Mouse (Mus musculus) stomach, embryonic 15.5 days (tissue): Measurements from ENCODE around the gene Psmc3ip. TPM values are rescaled to one million over a fixed set of nuclear protein-coding genes. Genes with fewer than 3 reads are reported as not detected.
A peak's percentile ranks its signal among the peaks of the same experiment; 100 is the strongest.

Experiments used
- ATAC-seq: fragments of 200-750 bp; cut with Nextera tagmentation; 2 replicates; pipeline ENCODE4 v1.8.0; 2017; ENCODE audit warnings: low read depth, moderate number of reproducible peaks, moderate TSS enrichment; ENCODE audit not compliant: insufficient read depth, low FRiP score
- H3K27ac ChIP-seq: fragments of 300-500 bp; sonication (generic); 2 replicates; pipeline ENCODE4 v1.5.1; 2015; ENCODE audit warnings: mild to moderate bottlenecking, inconsistent platforms
- H3K27me3 ChIP-seq: fragments of 300-500 bp; sonication (generic); replicated peaks from 2 replicates; pipeline ENCODE4 v1.6.1; 2015; ENCODE audit warnings: inconsistent platforms
- H3K36me3 ChIP-seq: fragments of 300-500 bp; sonication (generic); 2 replicates; pipeline ENCODE4 v1.6.1; 2015; ENCODE audit warnings: inconsistent platforms
- H3K4me1 ChIP-seq: fragments of 300-500 bp; sonication (generic); 2 replicates; pipeline ENCODE4 v1.6.1; 2015; ENCODE audit warnings: inconsistent platforms
- H3K4me2 ChIP-seq: fragments of 300-500 bp; sonication (generic); 2 replicates; pipeline ENCODE4 v1.6.1; 2015; ENCODE audit warnings: mild to moderate bottlenecking, inconsistent platforms
- H3K4me3 ChIP-seq: fragments of 300-500 bp; sonication (generic); replicated peaks from 2 replicates; pipeline ENCODE4 v1.5.1; 2015; ENCODE audit warnings: inconsistent platforms
- H3K9ac ChIP-seq: fragments of 300-500 bp; sonication (generic); 2 replicates; pipeline ENCODE4 v1.6.1; 2015; ENCODE audit warnings: inconsistent platforms
- H3K9me3 ChIP-seq: fragments of 300-500 bp; sonication (generic); 2 replicates; pipeline ENCODE4 v1.6.1; 2016; ENCODE audit warnings: inconsistent platforms
- WGBS: fragments of 180-500 bp; shearing (Covaris S2); methylation state at CpG from one replicate; pipeline ENCODE4 v1.1.7; 2015; 5-methylcytosine and 5-hydroxymethylcytosine counted together
- polyA plus RNA-seq: library from polyadenylated mRNA; unstranded; fragments of >200 nt; fragmentation: Nextera tagmentation; extraction: Ambion mirVana; gene quantifications from 2 replicates; pipeline ENCODE4 v1.2.1, GENCODE M21; 2015

The Psmc3ip gene
- polyA plus RNA-seq, 1 experiment from 2014 or later = 26.9 TPM

GRCm38 (mm10) chr11:101112186-101112585 is 16.9 kb upstream of the Psmc3ip start:
- no peaks in the 10 kb centered on the region for H3K4me1 ChIP-seq
- 96% methylated on average over 3 of the region's 3 CpGs for WGBS
- H3K36me3 ChIP-seq = 0 out of 2 replicates have a peak, but pooled peaks cover 3% of the 10 kb centered on the region
- no peaks in the 10 kb centered on the region for H3K27me3 ChIP-seq
- no peak overlapping the region for H3K4me2 ChIP-seq
- no peak overlapping the region for H3K9ac ChIP-seq
- no peak overlapping the region for H3K27ac ChIP-seq
- H3K4me3 ChIP-seq = no peak overlapping the region
- H3K9me3 ChIP-seq = no peaks in the 10 kb centered on the region
- ATAC-seq = no peak

- Histone ChIP-seq H3K36me3 (0 out of 2 replicates have a peak, but pooled peaks cover 3% of the 10 kb centered on the region), H3K9me3 (no peaks in the 10 kb centered on the region), H3K4me3 (no peak overlapping the region), H3K27ac (no peak overlapping the region), H3K9ac (no peak overlapping the region), H3K27me3 (no peaks in the 10 kb centered on the region), H3K4me1 (no peaks in the 10 kb centered on the region), H3K4me2 (no peak overlapping the region)
- WGBS = 77% methylated on average over 4 of the region's 4 CpGs
- ATAC-seq = no peak
Measured at GRCm38 (mm10) chr11:101111178-101111577, 15.9 kb upstream of the Psmc3ip start.

GRCm38 (mm10) chr11:101110708-101111107 is 15.5 kb upstream of the Psmc3ip start:
- H3K9ac ChIP-seq = no peak overlapping the region
- no peak overlapping the region for H3K4me2 ChIP-seq
- WGBS = 50% methylated on average over 5 of the region's 5 CpGs
- H3K4me1 ChIP-seq = no peaks in the 10 kb centered on the region
- ATAC-seq = no peak
- H3K4me3 ChIP-seq = no peak overlapping the region
- H3K27ac ChIP-seq = no peak overlapping the region
- H3K27me3 ChIP-seq = no peaks in the 10 kb centered on the region
- 0 out of 2 replicates have a peak, but pooled peaks cover 3% of the 10 kb centered on the region for H3K36me3 ChIP-seq
- H3K9me3 ChIP-seq = no peaks in the 10 kb centered on the region

GRCm38 (mm10) chr11:101109351-101109750 is 14.1 kb upstream of the Psmc3ip start:
- H3K4me3 ChIP-seq = no peak overlapping the region
- no peak overlapping the region for H3K27ac ChIP-seq
- no peaks in the 10 kb centered on the region for H3K9me3 ChIP-seq
- H3K36me3 ChIP-seq = peaks cover 3% of the 10 kb centered on the region; the same call in 1 of the 2 replicates
- H3K4me2 ChIP-seq = no peak overlapping the region
- ATAC-seq = no peak
- 82% methylated on average over 4 of the region's 4 CpGs for WGBS
- no peaks in the 10 kb centered on the region for H3K27me3 ChIP-seq
- no peaks in the 10 kb centered on the region for H3K4me1 ChIP-seq
- no peak overlapping the region for H3K9ac ChIP-seq

GRCm38 (mm10) chr11:101103011-101103410 is 7.8 kb upstream of the Psmc3ip start:
- Histone ChIP-seq H3K9me3 (no peaks in the 10 kb centered on the region), H3K4me3 (no peak overlapping the region), H3K27ac (peak overlapping the region; percentile 73), H3K9ac (no peak overlapping the region), H3K4me1 (no peaks in the 10 kb centered on the region; the same call in 1 of the 2 replicates), H3K4me2 (no peak overlapping the region), H3K36me3 (peaks cover 40% of the 10 kb centered on the region), H3K27me3 (no peaks in the 10 kb centered on the region)
- WGBS = 81% methylated on average over 5 of the region's 5 CpGs
- ATAC-seq = no peak

- Histone ChIP-seq H3K4me3 (no peak overlapping the region), H3K9ac (no peak overlapping the region), H3K27ac (no peak overlapping the region), H3K36me3 (peaks cover 56% of the 10 kb centered on the region), H3K9me3 (no peaks in the 10 kb centered on the region), H3K4me1 (peaks cover 8% of the 10 kb centered on the region), H3K4me2 (no peak overlapping the region), H3K27me3 (no peaks in the 10 kb centered on the region)
- no peak for ATAC-seq
- 81% methylated on average over 8 of the region's 8 CpGs for WGBS
Measured at GRCm38 (mm10) chr11:101098231-101098630, 3.0 kb upstream of the Psmc3ip start.

GRCm38 (mm10) chr11:101094930-101095313 is 314 bp downstream of the Psmc3ip start:
- under 1% methylated on average over 18 of the region's 18 CpGs for WGBS
- no peaks in the 10 kb centered on the region for H3K9me3 ChIP-seq
- peaks cover 8% of the 10 kb centered on the region for H3K4me1 ChIP-seq
- peaks cover 58% of the 10 kb centered on the region for H3K36me3 ChIP-seq
- peak overlapping the region; percentile 50; the same call in 1 of the 2 replicates for H3K9ac ChIP-seq
- peak overlapping the region; percentile 83 for H3K4me3 ChIP-seq
- H3K27ac ChIP-seq = peak overlapping the region; percentile 57; the same call in 1 of the 2 replicates
- no peak for ATAC-seq
- H3K4me2 ChIP-seq = peak overlapping the region; percentile 96
- H3K27me3 ChIP-seq = no peaks in the 10 kb centered on the region

- Histone ChIP-seq H3K27me3 (no peaks in the 10 kb centered on the region), H3K9me3 (no peaks in the 10 kb centered on the region), H3K9ac (no peak overlapping the region), H3K4me2 (no peak overlapping the region), H3K36me3 (peaks cover 32% of the 10 kb centered on the region), H3K4me3 (no peak overlapping the region), H3K27ac (no peak overlapping the region), H3K4me1 (peaks cover 34% of the 10 kb centered on the region)
- 83% methylated on average over 1 of the region's 1 CpGs for WGBS
- no peak for ATAC-seq
Measured at GRCm38 (mm10) chr11:101089931-101090330, 5.3 kb downstream of the Psmc3ip start.

GRCm38 (mm10) chr11:101087682-101088055 is 7.6 kb downstream of the Psmc3ip start:
- H3K27ac ChIP-seq = peak overlapping the region; percentile 87
- WGBS = 9% methylated on average over 8 of the region's 8 CpGs
- H3K4me2 ChIP-seq = peak overlapping the region; percentile 93
- H3K27me3 ChIP-seq = no peaks in the 10 kb centered on the region
- peak overlapping the region; percentile 77 for H3K4me3 ChIP-seq
- no peak for ATAC-seq
- peak overlapping the region; percentile 73 for H3K9ac ChIP-seq
- H3K36me3 ChIP-seq = peaks cover 23% of the 10 kb centered on the region
- peaks cover 36% of the 10 kb centered on the region for H3K4me1 ChIP-seq
- no peaks in the 10 kb centered on the region for H3K9me3 ChIP-seq

GRCm38 (mm10) chr11:101086756-101087681 is 8.2 kb downstream of the Psmc3ip start, which contains the start of gene Mlx:
Gene Mlx (plus strand): TSS chr11:101087277.
- peak within 1 kb of the TSS; percentile 77 for H3K4me3 ChIP-seq
- peak; percentile 84 for ATAC-seq
- peak within 1 kb of the TSS; percentile 87 for H3K27ac ChIP-seq
- peaks cover 17% of the 10 kb centered on the region for H3K36me3 ChIP-seq
- no peaks in the 10 kb centered on the region for H3K9me3 ChIP-seq
- H3K4me1 ChIP-seq = peaks cover 36% of the 10 kb centered on the region
- H3K9ac ChIP-seq = peak within 1 kb of the TSS; percentile 73
- H3K4me2 ChIP-seq = peak within 1 kb of the TSS; percentile 93
- WGBS = 1% methylated on average over 50 of the region's 52 CpGs
- no peaks in the 10 kb centered on the region for H3K27me3 ChIP-seq

- no peak for ATAC-seq
- 78% methylated on average over 6 of the region's 6 CpGs for WGBS
- H3K27me3 ChIP-seq = 0 out of 2 replicates have a peak, but pooled peaks cover 3% of the 10 kb centered on the region
- peak overlapping the region; percentile 87 for H3K27ac ChIP-seq
- H3K36me3 ChIP-seq = peaks cover 9% of the 10 kb centered on the region
- H3K4me3 ChIP-seq = peak overlapping the region; percentile 77
- H3K4me2 ChIP-seq = peak overlapping the region; percentile 93
- peaks cover 43% of the 10 kb centered on the region for H3K4me1 ChIP-seq
- H3K9ac ChIP-seq = peak overlapping the region; percentile 12; the same call in 1 of the 2 replicates
- H3K9me3 ChIP-seq = no peaks in the 10 kb centered on the region
Measured at GRCm38 (mm10) chr11:101086323-101086674, 8.9 kb downstream of the Psmc3ip start.
